Mouse (Mus musculus): ENCODE results near the gene Ago3.

DNA sequence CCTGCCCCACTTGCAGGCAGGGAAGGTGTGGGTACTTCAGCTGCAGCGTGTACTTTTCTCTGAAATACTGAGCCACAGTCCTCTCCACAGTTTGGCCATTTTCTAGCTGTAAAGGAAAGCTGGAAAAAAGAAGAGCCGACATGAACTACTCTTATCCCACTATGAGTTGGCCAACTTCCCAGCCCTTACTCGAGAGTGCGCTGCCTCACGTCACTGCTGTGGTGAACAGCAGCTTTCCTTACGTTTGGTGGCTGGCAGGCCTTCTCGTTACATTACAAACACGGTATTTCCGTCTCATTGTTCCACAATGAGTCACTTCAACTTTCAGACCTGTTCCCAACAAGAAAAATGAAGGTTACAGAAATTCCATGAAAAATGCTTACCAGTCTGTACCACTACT lies 57.9 kb downstream of the Ago3 start:
- TF ChIP-seq CTCF (IDR thresholded peaks at IDR 0.05; ENCODE audit: low read depth, low read length) (no peak), POLR2A (IDR thresholded peaks at IDR 0.05; ENCODE audit: insufficient read depth, low read length) (no peak)
